Mouse (Mus musculus) myocyte (in vitro differentiated cells): ENCODE measurements at regions not wholly inside any gene's neighbourhood (a gene's known extent, or its start where the extent isn't known, plus 50 kb on each side); places are given as distances from the start of the nearest gene placed in this dataset.

Experiments used
- H3K27me3 ChIP-seq: one replicate; pipeline ENCODE4 v1.6.1; 2011; ENCODE audit not compliant: control insufficient read depth, insufficient read depth, insufficient read length
- H3K36me3 ChIP-seq: one replicate; pipeline ENCODE4 v1.6.1; 2011; ENCODE audit not compliant: control insufficient read depth, insufficient read depth
- H3K4me2 ChIP-seq: one replicate; pipeline ENCODE4 v1.6.1; 2011; ENCODE audit warnings: low read depth, control low read depth
- H3K4me3 ChIP-seq: one replicate; pipeline ENCODE4 v1.5.1; 2011; ENCODE audit warnings: mild to moderate bottlenecking, control low read depth, moderate library complexity
- H3K79me2 ChIP-seq: one replicate; pipeline ENCODE4 v1.6.1; 2011; ENCODE audit not compliant: control insufficient read depth, insufficient read depth
- H3ac ChIP-seq: one replicate; pipeline ENCODE4 v1.6.1; 2011; ENCODE audit not compliant: control insufficient read depth, insufficient read length
- CEBPB ChIP-seq: IDR thresholded peaks from 2 replicates; pipeline ENCODE4 v1.6.1; 2011; ENCODE audit warnings: mild to moderate bottlenecking, moderate library complexity; ENCODE audit not compliant: poor library complexity, insufficient read depth, severe bottlenecking
- E2F4 ChIP-seq: IDR thresholded peaks from one replicate; pipeline ENCODE4 v1.6.1; 2011; ENCODE audit warnings: mild to moderate bottlenecking, control low read depth, moderate library complexity; ENCODE audit not compliant: insufficient read depth
- MAX ChIP-seq: IDR thresholded peaks from one replicate; pipeline ENCODE4 v1.6.1; 2011; ENCODE audit warnings: low read depth, mild to moderate bottlenecking, control low read depth
- MYOD1 ChIP-seq, 3 experiments: IDR thresholded peaks; one replicate each; pipeline ENCODE4 v1.6.1; 2011; ENCODE audit warnings: control low read depth in 2 of 3, low read depth in 2 of 3, mild to moderate bottlenecking in 2 of 3, moderate library complexity in 1 of 3; ENCODE audit not compliant: insufficient read length in 2 of 3, control insufficient read depth in 1 of 3
- MYOG ChIP-seq, 3 experiments: IDR thresholded peaks; one replicate each; pipeline ENCODE4 v1.6.1; 2011; ENCODE audit warnings: control low read depth in 2 of 3, low read depth in 2 of 3, mild to moderate bottlenecking in 2 of 3; ENCODE audit not compliant: insufficient read length in 2 of 3, control insufficient read depth in 1 of 3, insufficient read depth in 1 of 3
- POLR2A ChIP-seq: IDR thresholded peaks from one replicate; pipeline ENCODE4 v1.6.1; 2011; ENCODE audit warnings: low read depth, mild to moderate bottlenecking, control low read depth, moderate library complexity; ENCODE audit not compliant: insufficient read length
- POLR2AphosphoS2 ChIP-seq: IDR thresholded peaks from one replicate; pipeline ENCODE4 v1.6.1; 2011; ENCODE audit warnings: low read depth, control low read depth; ENCODE audit not compliant: insufficient read length
- REST ChIP-seq: IDR thresholded peaks from one replicate; pipeline ENCODE4 v1.6.1; 2011; ENCODE audit warnings: mild to moderate bottlenecking, control low read depth, moderate library complexity; ENCODE audit not compliant: insufficient read depth, insufficient read length
- SRF ChIP-seq: IDR thresholded peaks from one replicate; pipeline ENCODE4 v1.6.1; 2011; ENCODE audit warnings: low read depth; ENCODE audit not compliant: control insufficient read depth, insufficient read length
- TCF12 ChIP-seq: IDR thresholded peaks from one replicate; pipeline ENCODE4 v1.6.1; 2011; ENCODE audit warnings: mild to moderate bottlenecking, control low read depth; ENCODE audit not compliant: poor library complexity, insufficient read depth, severe bottlenecking
- TCF3 ChIP-seq: IDR thresholded peaks from one replicate; pipeline ENCODE4 v1.6.1; 2011; ENCODE audit warnings: low read depth, control low read depth; ENCODE audit not compliant: insufficient read length
- USF1 ChIP-seq: IDR thresholded peaks from one replicate; pipeline ENCODE4 v1.6.1; 2011; ENCODE audit warnings: low read depth, mild to moderate bottlenecking, control low read depth, moderate library complexity

- Histone ChIP-seq H3K36me3 (no peaks in the 10 kb centered on the region), H3ac (no peak overlapping the region), H3K79me2 (no peaks in the 10 kb centered on the region), H3K4me3 (no peak overlapping the region), H3K27me3 (no peaks in the 10 kb centered on the region), H3K4me2 (no peak overlapping the region)
- TF ChIP-seq POLR2AphosphoS2 (no peak), MYOG (IDR thresholded peaks at IDR 0.05; ENCODE audit: control insufficient read depth in 1 of 3, insufficient read depth in 1 of 3, insufficient read length in 2 of 3, low read depth in 2 of 3) (no peak), MYOD1 (IDR thresholded peaks at IDR 0.05; ENCODE audit: control insufficient read depth in 1 of 3, insufficient read length in 2 of 3, low read depth in 2 of 3) (no peak), MAX (no peak), USF1 (no peak), POLR2A (no peak), TCF12 (no peak), REST (no peak), TCF3 (no peak), E2F4 (no peak), SRF (no peak), CEBPB (no peak)
These were observed 283.3 kb upstream of the Ndst3 start for GRCm38 (mm10) chr3:123973806-123974576.

- no peak overlapping the region for H3ac ChIP-seq
These were observed 285.8 kb upstream of the Ndst3 start for GRCm38 (mm10) chr3:123976475-123976874.

GRCm38 (mm10) chr3:123977168-123977567 lies 286.5 kb upstream of the Ndst3 start:
- H3ac ChIP-seq = no peak overlapping the region
- H3K4me2 ChIP-seq = no peak overlapping the region

More at GRCm38 (mm10) chr3:123976475-123976874, 285.8 kb upstream of the Ndst3 start:
- H3K4me3 ChIP-seq = no peak overlapping the region
- H3K27me3 ChIP-seq = no peaks in the 10 kb centered on the region
- TF ChIP-seq REST (no peak), MAX (no peak), MYOG (IDR thresholded peaks at IDR 0.05; ENCODE audit: control insufficient read depth in 1 of 3, insufficient read depth in 1 of 3, insufficient read length in 2 of 3, low read depth in 2 of 3) (no peak)
- H3K36me3 ChIP-seq = no peaks in the 10 kb centered on the region
- no peak overlapping the region for H3K4me2 ChIP-seq
- no peaks in the 10 kb centered on the region for H3K79me2 ChIP-seq

DNA sequence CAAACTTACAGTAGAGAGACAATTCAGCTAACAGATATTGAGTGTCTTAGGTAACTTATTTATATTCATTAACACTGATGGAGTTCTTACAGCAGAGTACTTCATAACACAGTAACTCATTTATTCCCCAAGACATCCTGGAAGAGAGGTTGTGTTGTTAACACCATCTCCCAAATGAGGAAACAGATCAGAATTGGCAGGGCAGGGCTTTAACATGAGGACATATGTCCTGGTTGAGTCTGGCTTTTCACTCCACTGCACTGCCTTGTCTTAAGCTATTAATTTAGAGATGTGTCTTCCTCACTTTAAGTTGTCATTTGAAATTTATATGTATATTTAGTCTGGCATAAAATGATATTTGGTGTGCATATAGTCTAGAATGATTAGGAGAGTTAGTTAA lies 292.4 kb upstream of the Ndst3 start:
- Histone ChIP-seq H3K79me2 (no peaks in the 10 kb centered on the region), H3K4me3 (no peak overlapping the region), H3ac (no peak overlapping the region), H3K4me2 (no peak overlapping the region), H3K27me3 (no peaks in the 10 kb centered on the region), H3K36me3 (no peaks in the 10 kb centered on the region)
- TF ChIP-seq E2F4 (no peak), USF1 (no peak), REST (no peak), MAX (no peak)

More at GRCm38 (mm10) chr3:123977168-123977567, 286.5 kb upstream of the Ndst3 start:
- TF ChIP-seq CEBPB (no peak), POLR2AphosphoS2 (no peak), TCF12 (no peak)
- Histone ChIP-seq H3K4me3 (no peak overlapping the region), H3K27me3 (no peaks in the 10 kb centered on the region), H3K36me3 (no peaks in the 10 kb centered on the region), H3K79me2 (no peaks in the 10 kb centered on the region)

- no peak overlapping the region for H3ac ChIP-seq
- H3K79me2 ChIP-seq = no peaks in the 10 kb centered on the region
- no peaks in the 10 kb centered on the region for H3K36me3 ChIP-seq
- H3K4me3 ChIP-seq = no peak overlapping the region
- TF ChIP-seq MYOG (IDR thresholded peaks at IDR 0.05; ENCODE audit: control insufficient read depth in 1 of 3, insufficient read depth in 1 of 3, insufficient read length in 2 of 3, low read depth in 2 of 3) (no peak), TCF3 (no peak), POLR2AphosphoS2 (no peak), SRF (no peak), REST (no peak), USF1 (no peak), TCF12 (no peak), CEBPB (no peak), POLR2A (no peak), MAX (no peak), E2F4 (no peak), MYOD1 (IDR thresholded peaks at IDR 0.05; ENCODE audit: control insufficient read depth in 1 of 3, insufficient read length in 2 of 3, low read depth in 2 of 3) (no peak)
- no peaks in the 10 kb centered on the region for H3K27me3 ChIP-seq
- peak overlapping the region; percentile 62 for H3K4me2 ChIP-seq
These were observed 292.9 kb upstream of the Ndst3 start for GRCm38 (mm10) chr3:123983530-123983929.
